Mouse (Mus musculus) cerebellum, postnatal 25 days (tissue): ENCODE data around the gene Scaf4.
"Not testable (repeated sequence)": the region's sequence is repeated elsewhere in the genome, so short reads cannot be mapped to it uniquely, and the experiment has no call there.

Experiments used
- DNase-seq, 2 experiments: peaks; one replicate each; pipeline ENCODE4 v3.0.0; 2021; ENCODE audit warnings: mixed read lengths in 2 of 2

Gene Scaf4

DNA sequence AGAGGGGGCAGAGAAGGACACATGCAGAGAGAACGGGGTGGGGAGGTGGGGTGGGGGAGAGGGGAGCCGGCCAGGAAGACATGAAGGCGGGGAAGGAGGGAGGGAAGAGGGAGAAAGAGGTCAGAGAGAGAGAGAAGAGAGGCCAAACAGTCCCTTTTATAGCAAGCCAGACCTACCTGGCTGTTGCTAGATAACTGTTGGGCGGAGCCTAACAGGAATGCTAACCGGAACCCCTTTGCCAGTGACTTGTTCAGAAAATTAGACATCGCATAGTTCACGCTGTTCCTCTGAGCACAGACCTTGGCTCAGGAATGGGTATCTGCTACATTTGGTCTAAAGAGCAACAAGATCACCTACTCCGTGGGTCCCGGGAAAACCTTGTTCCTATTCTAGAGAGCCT, 6.7 kb upstream of the Scaf4 start:
- no peak for DNase-seq

DNA sequence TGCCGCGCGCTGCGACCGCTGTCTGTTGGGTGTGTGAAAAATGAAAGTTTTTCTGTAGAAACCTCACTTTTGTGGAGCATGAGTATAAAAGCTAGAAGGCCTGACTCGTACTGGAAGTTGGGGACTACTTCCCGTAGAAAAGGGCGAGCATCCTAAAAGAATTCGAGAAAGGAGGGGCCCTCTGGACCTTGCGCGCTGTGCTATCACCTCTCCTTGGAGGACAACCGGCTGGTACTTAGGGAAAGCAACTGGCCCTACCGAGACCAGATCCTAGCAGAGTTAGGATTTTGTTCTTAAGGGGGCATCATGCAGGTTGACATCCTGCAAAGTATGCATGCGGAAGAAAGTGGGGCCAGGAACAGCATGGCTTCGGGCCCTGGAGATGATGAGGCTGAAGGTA, 613 bp upstream of the Scaf4 start:
- DNase-seq = no peak

DNA sequence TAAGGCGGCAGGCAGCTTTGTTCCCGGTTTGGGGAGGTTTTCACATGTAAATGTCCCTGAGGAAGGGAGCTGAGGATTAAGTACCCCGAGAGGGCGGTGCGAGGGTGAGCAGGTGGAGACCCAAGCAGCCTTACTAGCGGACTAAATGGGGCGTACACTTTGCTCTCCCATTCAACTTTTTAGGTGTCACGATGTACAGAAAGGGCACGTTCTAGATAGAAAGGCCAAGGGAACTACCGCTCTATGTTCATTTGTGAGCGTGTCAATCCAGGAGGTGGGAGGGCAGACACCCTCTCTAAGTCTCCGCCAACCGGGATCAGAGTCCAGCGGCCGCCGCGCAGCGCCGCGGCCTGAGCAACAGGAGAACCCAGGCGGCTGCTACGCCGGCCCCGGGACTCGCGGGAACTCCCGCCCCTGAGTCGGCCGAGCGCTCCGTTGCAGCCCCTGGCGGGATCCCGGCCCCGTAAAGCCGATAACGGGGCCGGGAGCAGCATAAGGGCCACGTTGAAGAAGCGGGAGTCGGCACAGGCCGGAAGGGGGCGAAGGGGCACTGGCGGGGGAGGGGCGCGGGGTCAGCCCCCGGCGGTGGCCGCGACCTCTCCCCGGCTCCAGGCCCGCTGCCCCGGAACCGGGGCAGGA, 918 bp downstream of the Scaf4 start:
- DNase-seq = peak; percentile 56 to 59

DNA sequence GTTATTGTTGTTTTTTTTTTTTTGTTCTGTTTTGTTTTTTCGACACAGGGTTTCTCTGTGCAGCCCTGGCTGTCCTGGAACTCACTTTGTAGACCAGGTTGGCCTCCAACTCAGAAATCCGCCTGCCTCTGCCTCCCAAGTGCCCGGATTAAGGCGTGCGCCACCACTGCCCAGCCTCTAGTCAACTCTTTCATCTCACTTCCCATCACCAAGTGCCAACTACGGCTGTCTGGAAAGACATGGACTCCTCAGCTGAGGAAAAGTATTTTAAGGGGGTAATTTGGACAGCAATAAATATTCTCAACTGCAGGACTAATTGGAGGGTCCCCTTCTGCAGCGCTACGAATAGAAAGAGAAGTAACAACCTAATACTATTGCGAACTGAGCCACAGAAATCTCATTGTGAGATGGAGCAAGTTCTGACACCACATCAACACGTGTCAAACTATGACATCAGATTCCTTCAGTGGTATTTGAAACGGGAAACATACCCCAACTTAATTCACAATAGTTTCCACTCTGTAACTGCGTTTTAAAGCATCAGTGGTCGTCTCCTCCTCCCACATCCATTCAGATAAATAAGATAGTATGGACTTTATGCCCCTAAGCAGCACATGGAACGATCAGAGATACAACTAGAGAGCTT, 1.6 kb downstream of the Scaf4 start:
- DNase-seq = no peak

GRCm38 (mm10) chr16:90281406-90281805, 2.9 kb downstream of the Scaf4 start:
- DNase-seq = no peak

GRCm38 (mm10) chr16:90280989-90281388, 3.3 kb downstream of the Scaf4 start:
- DNase-seq = no peak

GRCm38 (mm10) chr16:90280515-90280914, 3.8 kb downstream of the Scaf4 start:
- DNase-seq = no peak

DNA sequence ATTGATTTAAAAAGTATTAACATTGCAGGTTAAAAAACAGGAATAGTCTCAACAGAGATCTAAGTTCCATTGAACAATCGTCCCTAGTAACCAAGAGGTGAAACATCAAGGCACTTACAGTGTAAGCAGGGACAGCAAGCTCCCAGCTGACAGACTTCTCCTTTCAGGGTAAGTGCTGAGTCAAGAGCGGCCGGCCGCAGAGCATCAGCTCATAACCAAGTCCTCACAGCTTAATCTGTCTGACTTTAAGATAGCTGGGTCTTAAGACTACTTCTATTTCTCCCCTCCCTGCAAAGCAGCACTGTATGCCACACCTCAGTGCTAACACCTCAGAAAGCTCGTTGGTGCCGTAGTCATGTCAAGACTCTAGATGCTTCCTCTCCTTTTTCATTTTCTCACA, 5.2 kb downstream of the Scaf4 start:
- DNase-seq = no peak

DNA sequence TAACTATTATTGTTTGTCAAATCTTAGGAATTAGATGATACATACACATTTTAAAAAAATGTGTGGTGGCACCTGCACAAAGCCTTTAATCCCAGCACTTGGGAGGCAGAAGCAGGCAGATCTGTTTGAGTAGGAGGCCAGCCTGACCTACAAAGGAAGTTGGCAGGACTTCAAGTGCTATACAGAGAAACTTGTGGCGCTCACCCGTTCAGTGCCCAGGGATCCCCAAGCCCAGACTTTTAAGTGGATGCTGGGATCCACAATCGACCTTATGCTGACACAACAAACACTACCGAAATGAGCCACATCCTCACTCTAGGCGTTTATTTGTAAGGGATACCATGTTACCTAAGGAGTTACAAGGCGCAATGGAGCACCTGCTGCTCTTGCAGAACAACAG, 8.8 kb downstream of the Scaf4 start:
- DNase-seq = peak; percentile 29 to 31

- no peak for DNase-seq
Observed at GRCm38 (mm10) chr16:90266581-90266980, 17.7 kb downstream of the Scaf4 start.

- DNase-seq = no peak
Observed at GRCm38 (mm10) chr16:90265106-90265505, 19.2 kb downstream of the Scaf4 start.

DNA sequence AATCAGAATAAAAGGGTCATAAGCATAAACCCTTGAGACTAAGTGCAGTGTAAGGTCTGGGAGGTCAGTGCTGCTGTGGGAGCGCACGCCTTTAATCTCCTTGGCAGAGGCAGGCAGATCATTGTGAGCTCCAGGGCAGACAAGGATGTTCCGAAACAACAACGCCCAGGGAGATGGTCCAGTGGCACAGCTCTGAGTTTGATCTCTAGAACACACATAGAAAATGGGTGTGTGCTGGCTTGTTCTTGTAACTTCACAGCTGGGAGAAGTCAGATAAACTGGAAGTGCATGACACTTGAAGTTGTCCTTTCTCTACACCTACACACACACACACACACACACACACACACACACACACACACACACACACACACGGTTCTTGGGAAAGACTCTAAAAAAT, 20.3 kb downstream of the Scaf4 start:
- no peak for DNase-seq

DNA sequence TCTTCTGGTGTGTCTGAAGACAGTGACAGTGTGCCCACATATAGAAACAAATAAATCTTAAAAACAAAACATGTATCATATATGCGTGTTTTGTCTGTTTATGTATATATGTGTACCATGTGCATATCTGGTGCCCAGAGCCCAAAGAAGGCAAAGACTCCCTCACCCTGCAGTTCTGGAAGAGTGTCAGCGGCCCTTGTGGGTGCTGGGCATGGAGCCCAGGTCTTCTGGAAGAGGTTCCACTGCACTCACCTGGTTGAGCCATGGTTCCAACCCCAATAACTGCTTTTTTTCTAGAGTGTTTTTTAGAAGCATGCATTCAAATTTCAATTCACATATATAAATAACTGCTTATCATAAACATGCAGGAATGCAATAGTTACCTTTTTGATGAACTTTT, 22.5 kb downstream of the Scaf4 start:
- DNase-seq = peak; percentile 79 to 86

- no peak for DNase-seq
Observed at GRCm38 (mm10) chr16:90260097-90260496, 24.2 kb downstream of the Scaf4 start.

- DNase-seq = no peak
Observed at GRCm38 (mm10) chr16:90259623-90260022, 24.7 kb downstream of the Scaf4 start.

GRCm38 (mm10) chr16:90258950-90259349, 25.4 kb downstream of the Scaf4 start:
- no peak for DNase-seq

- DNase-seq = no peak
Observed at GRCm38 (mm10) chr16:90252521-90252920, 31.8 kb downstream of the Scaf4 start.

DNA sequence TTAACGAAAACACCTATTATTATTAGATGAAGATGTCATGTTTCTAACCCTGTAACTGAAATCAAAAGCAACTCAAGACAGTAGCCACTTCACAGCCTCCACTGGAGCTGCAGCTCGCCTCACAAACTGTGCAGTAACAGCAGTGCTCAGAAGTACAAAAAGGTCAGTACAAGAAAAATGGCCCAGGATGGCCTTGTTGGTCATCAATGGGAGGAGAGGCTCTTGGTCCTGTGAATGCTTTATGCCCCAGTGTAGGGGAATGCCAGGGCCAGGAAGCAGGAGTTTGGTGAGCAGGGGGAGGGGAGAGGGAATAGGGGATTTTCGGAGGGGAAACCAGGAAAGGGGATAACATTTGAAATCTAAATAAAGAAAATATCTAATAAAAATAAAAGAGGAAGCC, 33.0 kb downstream of the Scaf4 start:
- DNase-seq = not testable (repeated sequence)

DNA sequence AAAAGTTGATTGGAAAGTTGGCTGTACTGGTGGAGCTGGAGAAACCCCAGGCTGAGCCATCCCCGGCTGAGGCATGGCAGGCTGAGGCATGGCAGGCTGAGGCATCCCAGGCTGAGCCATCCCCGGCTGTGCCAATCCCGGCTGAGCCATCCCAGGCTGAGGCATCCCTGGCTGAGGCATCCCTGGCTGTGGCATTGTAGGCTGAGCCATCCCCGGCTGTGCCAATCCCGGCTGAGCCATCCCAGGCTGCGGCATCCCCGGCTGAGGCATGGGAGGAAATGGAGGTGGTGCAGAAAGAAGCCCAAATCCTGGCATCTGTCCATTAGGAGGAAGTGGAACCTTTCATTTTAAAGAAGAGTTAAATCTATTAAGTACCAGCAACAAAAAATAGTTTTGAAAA, 34.2 kb downstream of the Scaf4 start:
- DNase-seq = peak; percentile 26 to 36

GRCm38 (mm10) chr16:90242426-90243304, 41.6 kb downstream of the Scaf4 start:
- DNase-seq = no peak

- DNase-seq = no peak
Observed at GRCm38 (mm10) chr16:90241875-90242274, 42.4 kb downstream of the Scaf4 start.

DNA sequence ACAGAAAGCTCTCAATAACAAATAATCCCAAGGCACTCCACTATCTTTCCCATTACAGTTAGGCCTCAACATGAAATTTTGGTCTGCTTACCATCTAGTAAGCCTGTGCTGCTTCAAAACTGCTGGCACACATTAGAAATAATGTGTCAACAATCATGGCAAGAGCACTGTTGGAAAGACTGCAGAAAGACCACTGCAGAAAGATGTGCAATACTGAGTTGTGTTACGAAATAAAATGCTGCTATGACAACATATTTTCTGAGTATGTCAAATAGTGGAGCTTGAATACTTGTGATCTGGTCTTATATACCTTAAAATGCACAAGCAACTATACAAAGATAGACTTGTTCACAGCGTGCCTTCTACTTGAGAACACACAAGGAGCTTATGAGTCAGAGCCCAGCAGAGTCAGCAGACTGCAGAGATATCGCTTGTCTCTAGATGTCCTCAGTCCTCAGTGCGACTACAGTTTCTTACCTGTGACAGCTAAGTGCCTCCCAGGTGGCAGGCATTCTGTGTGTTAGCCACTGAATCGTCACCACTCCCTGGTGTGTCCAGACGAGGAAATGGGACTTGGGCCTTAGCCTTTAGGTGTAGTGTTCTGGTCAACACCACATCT, 45.1 kb downstream of the Scaf4 start:
- no peak for DNase-seq

- no peak for DNase-seq
Observed at GRCm38 (mm10) chr16:90235188-90235587, 49.1 kb downstream of the Scaf4 start.
